Mouse (Mus musculus) gastrocnemius, postnatal 36 days (tissue): ENCODE measurements around the gene Kif27. TPM values are rescaled to one million over a fixed set of nuclear protein-coding genes. Genes with fewer than 3 reads are reported as not detected.
"Not testable (repeated sequence)": the region's sequence is repeated elsewhere in the genome, so short reads cannot be mapped to it uniquely, and the experiment has no call there.

Source experiments
- DNase-seq, 2 experiments: peaks; one replicate each; pipeline ENCODE4 v3.0.0; 2022
- intact Hi-C: fragments of 180-260 bp; cut with DNase I; formaldehyde crosslinking; loops from one replicate; pipeline ENCODE4 v1.15.1; 2025
- total RNA-seq, 2 experiments: library from RNA; stranded (reverse); gene quantifications; 2 replicates each; pipeline ENCODE4 v1.2.3; 2021

The Kif27 gene
- total RNA-seq, 2 experiments from 2014 or later = not detected

GRCm38 (mm10) chr13:58366373-58366772 lies 7.5 kb upstream of the Kif27 start:
- no peak for DNase-seq
- intact Hi-C loops = no loop called here

GRCm38 (mm10) chr13:58365179-58365578 lies 6.3 kb upstream of the Kif27 start:
- intact Hi-C loops, DNase-seq: not testable (repeated sequence)

GRCm38 (mm10) chr13:58364353-58365175 lies 5.6 kb upstream of the Kif27 start:
- no peak for DNase-seq

GRCm38 (mm10) chr13:58359304-58359653 lies 357 bp upstream of the Kif27 start:
- no peak for DNase-seq
- intact Hi-C loops = no loop called here

More at GRCm38 (mm10) chr13:58364353-58365175, 5.6 kb upstream of the Kif27 start:
- intact Hi-C loops = no loop called here

- intact Hi-C loops = no loop called here
- DNase-seq = no peak
These were observed 5.9 kb downstream of the Kif27 start for GRCm38 (mm10) chr13:58352996-58353395.

- intact Hi-C loops = no loop called here
- no peak for DNase-seq
These were observed 8.3 kb downstream of the Kif27 start for GRCm38 (mm10) chr13:58350606-58351005.

GRCm38 (mm10) chr13:58344505-58344904 lies 14.4 kb downstream of the Kif27 start:
- intact Hi-C loops = no loop called here
- no peak for DNase-seq

- no peak for DNase-seq
- intact Hi-C loops = no loop called here
These were observed 21.5 kb downstream of the Kif27 start for GRCm38 (mm10) chr13:58337456-58337855.

GRCm38 (mm10) chr13:58334116-58334515 lies 24.8 kb downstream of the Kif27 start:
- intact Hi-C loops = no loop called here

GRCm38 (mm10) chr13:58317768-58318167 lies 41.2 kb downstream of the Kif27 start:
- DNase-seq = no peak
- intact Hi-C loops = no loop called here

More at GRCm38 (mm10) chr13:58334116-58334515, 24.8 kb downstream of the Kif27 start:
- no peak for DNase-seq

- no peak for DNase-seq
- intact Hi-C loops = no loop called here
These were observed 43.9 kb downstream of the Kif27 start for GRCm38 (mm10) chr13:58314991-58315390.

GRCm38 (mm10) chr13:58313758-58314157 lies 45.2 kb downstream of the Kif27 start:
- intact Hi-C loops = no loop called here
- DNase-seq = no peak

GRCm38 (mm10) chr13:58311351-58311750 lies 47.6 kb downstream of the Kif27 start:
- intact Hi-C loops = no loop called here

GRCm38 (mm10) chr13:58309499-58309898 lies 49.4 kb downstream of the Kif27 start:
- DNase-seq = no peak
- intact Hi-C loops = no loop called here

More at GRCm38 (mm10) chr13:58311351-58311750, 47.6 kb downstream of the Kif27 start:
- DNase-seq = no peak

- intact Hi-C loops = no loop called here
- DNase-seq = no peak
These were observed 51.5 kb downstream of the Kif27 start for GRCm38 (mm10) chr13:58307453-58307852.

- no peak for DNase-seq
- intact Hi-C loops = no loop called here
These were observed 53.7 kb downstream of the Kif27 start for GRCm38 (mm10) chr13:58305230-58305629.

- intact Hi-C loops = no loop called here
- no peak for DNase-seq
These were observed 56.3 kb downstream of the Kif27 start for GRCm38 (mm10) chr13:58302421-58303145.

- no peak for DNase-seq
- intact Hi-C loops = no loop called here
These were observed 57.0 kb downstream of the Kif27 start for GRCm38 (mm10) chr13:58301961-58302360.

- intact Hi-C loops = no loop called here
- no peak for DNase-seq
These were observed 60.2 kb downstream of the Kif27 start for GRCm38 (mm10) chr13:58298756-58299155.

GRCm38 (mm10) chr13:58295582-58295981 lies 63.3 kb downstream of the Kif27 start:
- intact Hi-C loops = no loop called here
- DNase-seq = no peak

GRCm38 (mm10) chr13:58292811-58293210 lies 66.1 kb downstream of the Kif27 start:
- DNase-seq = no peak
- intact Hi-C loops = no loop called here

- no peak for DNase-seq
- intact Hi-C loops = loop anchor here (2.0 to 5.0 kb wide), 3 partner anchors 99 to 299 kb away; no protein-coding TSS in a partner anchor
These were observed 69.6 kb downstream of the Kif27 start for GRCm38 (mm10) chr13:58289308-58289707.
